Mouse (Mus musculus) embryonic stem cell, embryonic (primary cell): Measurements from ENCODE around the gene Gcnt4.
"Not testable (repeated sequence)": the region's sequence is repeated elsewhere in the genome, so short reads cannot be mapped to it uniquely, and the experiment has no call there.

Source experiments
- CTCF ChIA-PET, 4 experiments: fragments of 300-600 bp in 2 of 4; fragments of 350-600 bp in 2 of 4; sonication (Branson Sonifier 250); formaldehyde crosslinking; loops; one replicate each; lab custom pipeline; 2022; ENCODE audit warnings: inconsistent platforms in 2 of 4; lab: Charles Lee
- POLR2A ChIA-PET, 4 experiments: fragments of 300-600 bp in 2 of 4; fragments of 350-600 bp in 2 of 4; sonication (Branson Sonifier 250); formaldehyde crosslinking; loops; one replicate each; lab custom pipeline; 2022; ENCODE audit warnings: antibody characterized with exemption in 4 of 4, inconsistent platforms in 1 of 4; lab: Charles Lee

Gene Gcnt4

GRCm38 (mm10) chr13:96923999-96924961 lies at the start of gene Gcnt4:
TSS of gene Gcnt4 (plus strand) at chr13:96924689.
- CTCF ChIA-PET = interaction anchor here in 3 of 4 experiments (0.6 to 1.6 kb wide), 4 partner anchors 13 to 128 kb away, joined by 4 to 7 read pairs (median 6); no protein-coding TSS in a partner anchor

GRCm38 (mm10) chr13:96878220-96879057 lies 46.0 kb upstream of the Gcnt4 start:
- POLR2A ChIA-PET = interaction anchor here in 2 of 4 experiments (0.7 kb wide), 2 partner anchors 184 to 221 kb away, joined by 3 read pairs; partner anchors contain the start of gene Gm6169 (in 1 of the 2)
- CTCF ChIA-PET = interaction anchor here in 1 of 4 experiments (1.1 kb wide), 1 partner anchor 189 kb away, joined by 3 read pairs; the partner anchor contains the start of gene Fam169a

More at GRCm38 (mm10) chr13:96923999-96924961, at the start of gene Gcnt4:
- POLR2A ChIA-PET = interaction anchor here in 2 of 4 experiments (0.5 to 5.3 kb wide), 12 partner anchors 9 to 1065 kb away, joined by 3 to 69 read pairs (median 4); partner anchors contain the start of gene Fam169a (in 1 of the 2)

- CTCF ChIA-PET = interaction anchor here in 1 of 4 experiments (0.8 kb wide), 1 partner anchor 114 kb away, joined by 4 read pairs; no protein-coding TSS in a partner anchor
- POLR2A ChIA-PET = interaction anchor here in 2 of 4 experiments (0.7 to 1.3 kb wide), 5 partner anchors 14 to 118 kb away, joined by 3 to 5 read pairs (median 4); no protein-coding TSS in a partner anchor
Observed at GRCm38 (mm10) chr13:96884534-96884933, 40.0 kb upstream of the Gcnt4 start.

GRCm38 (mm10) chr13:96889985-96890384 lies 34.5 kb upstream of the Gcnt4 start:
- POLR2A ChIA-PET = interaction anchor here in 1 of 4 experiments (0.7 kb wide), 1 partner anchor 206 kb away, joined by 3 read pairs; no protein-coding TSS in a partner anchor
- CTCF ChIA-PET = interaction anchor here in 1 of 4 experiments (0.8 kb wide), 1 partner anchor 39 kb away, joined by 3 read pairs; no protein-coding TSS in a partner anchor

GRCm38 (mm10) chr13:96895144-96895543 lies 29.3 kb upstream of the Gcnt4 start:
- POLR2A ChIA-PET = no interaction called here

GRCm38 (mm10) chr13:96906717-96907116 lies 17.8 kb upstream of the Gcnt4 start:
- POLR2A ChIA-PET = interaction anchor here in 1 of 4 experiments (0.6 to 0.8 kb wide), 2 partner anchors 22 to 231 kb away, joined by 3 to 5 read pairs; no protein-coding TSS in a partner anchor
- CTCF ChIA-PET = no interaction called here

More at GRCm38 (mm10) chr13:96895144-96895543, 29.3 kb upstream of the Gcnt4 start:
- CTCF ChIA-PET = no interaction called here

- CTCF ChIA-PET = no interaction called here
- POLR2A ChIA-PET = no interaction called here
Observed at GRCm38 (mm10) chr13:96911202-96911601, 13.3 kb upstream of the Gcnt4 start.

- CTCF ChIA-PET = not testable (repeated sequence)
- POLR2A ChIA-PET = interaction anchor here in 1 of 4 experiments (5.3 kb wide), 1 partner anchor 17 kb away, joined by 69 read pairs; no protein-coding TSS in a partner anchor
Observed at GRCm38 (mm10) chr13:96923134-96923533, 1.4 kb upstream of the Gcnt4 start.

GRCm38 (mm10) chr13:96924985-96925745 lies 676 bp downstream of the Gcnt4 start:
- POLR2A ChIA-PET = interaction anchor here in 3 of 4 experiments (0.6 to 5.3 kb wide), 13 partner anchors 8 to 1066 kb away, joined by 3 to 69 read pairs (median 5); partner anchors contain the start of genes Fam169a (in 1 of the 3) and Sv2c (in 1 of the 3)
- CTCF ChIA-PET = interaction anchor here in 3 of 4 experiments (0.6 to 1.6 kb wide), 6 partner anchors 12 to 127 kb away, joined by 3 to 7 read pairs (median 4); no protein-coding TSS in a partner anchor

- POLR2A ChIA-PET = interaction anchor here in 3 of 4 experiments (0.6 to 5.3 kb wide), 8 partner anchors 11 to 141 kb away, joined by 3 to 69 read pairs (median 5); partner anchors contain the start of gene Fam169a (in 1 of the 3)
- CTCF ChIA-PET = interaction anchor here in 2 of 4 experiments (0.7 to 1.6 kb wide), 5 partner anchors 11 to 126 kb away, joined by 3 to 7 read pairs (median 3); no protein-coding TSS in a partner anchor
Observed at GRCm38 (mm10) chr13:96925991-96926725, 1.7 kb downstream of the Gcnt4 start.

- ChIA-PET POLR2A (interaction anchor here in 1 of 4 experiments (5.3 kb wide), 1 partner anchor 12 kb away, joined by 69 read pairs; no protein-coding TSS in a partner anchor), CTCF (no interaction called here)
Observed at GRCm38 (mm10) chr13:96927781-96928180, 3.3 kb downstream of the Gcnt4 start.

- POLR2A ChIA-PET = interaction anchor here in 1 of 4 experiments (0.9 to 5.3 kb wide), 2 partner anchors 12 kb away, joined by 3 to 69 read pairs; no protein-coding TSS in a partner anchor
- CTCF ChIA-PET = no interaction called here
Observed at GRCm38 (mm10) chr13:96928432-96929039, 4.0 kb downstream of the Gcnt4 start.

- ChIA-PET CTCF (no interaction called here), POLR2A (interaction anchor here in 2 of 4 experiments (0.5 to 1.0 kb wide), 2 partner anchors 12 to 14 kb away, joined by 3 to 4 read pairs; no protein-coding TSS in a partner anchor)
Observed at GRCm38 (mm10) chr13:96932745-96933144, 8.3 kb downstream of the Gcnt4 start.

GRCm38 (mm10) chr13:96933367-96933766 lies 8.9 kb downstream of the Gcnt4 start:
- ChIA-PET CTCF (no interaction called here), POLR2A (interaction anchor here in 2 of 4 experiments (0.5 to 0.7 kb wide), 2 partner anchors 9 to 13 kb away, joined by 3 to 4 read pairs; partner anchors contain the start of gene Gcnt4 (in 1 of the 2))

GRCm38 (mm10) chr13:96936173-96936777 lies 11.8 kb downstream of the Gcnt4 start:
- CTCF ChIA-PET = no interaction called here
- POLR2A ChIA-PET = interaction anchor here in 1 of 4 experiments (8.1 kb wide), 1 partner anchor 11 kb away, joined by 69 read pairs; the partner anchor contains the start of gene Gcnt4
